Mouse (Mus musculus) cerebellum, adult 2 months (tissue): ENCODE results near the gene Tspan18.

Experiments
- CTCF ChIP-seq: fragments of 200-500 bp; IDR thresholded peaks from 2 replicates; pipeline ENCODE4 v1.5.1; 2011; ENCODE audit warnings: low read depth, mild to moderate bottlenecking, control low read depth, low read length, moderate library complexity, borderline replicate concordance; ENCODE audit not compliant: insufficient read depth
- POLR2A ChIP-seq: fragments of 200-500 bp; IDR thresholded peaks from 2 replicates; pipeline ENCODE4 v1.6.1; 2011; ENCODE audit warnings: low read length, control low read depth, borderline replicate concordance; ENCODE audit not compliant: insufficient read depth

- TF ChIP-seq CTCF = no peak
- no peak for TF ChIP-seq POLR2A
These were observed 168.0 kb downstream of the Tspan18 start for GRCm38 (mm10) chr2:93166295-93166694.
